Mouse (Mus musculus) ovary, postnatal 36 days (tissue): ENCODE measurements at regions not wholly inside any gene's neighbourhood (a gene's known extent, or its start where the extent isn't known, plus 50 kb on each side); places are given as distances from the start of the nearest gene placed in this dataset.

Source experiments
- DNase-seq: peaks from one replicate; pipeline ENCODE4 v3.0.0; 2022; ENCODE audit warnings: low spot score, mixed read lengths

GRCm38 (mm10) chr12:54577235-54577634, 79.1 kb downstream of the Sptssa start:
- DNase-seq = no peak

- no peak for DNase-seq
These were observed 79.6 kb downstream of the Sptssa start for GRCm38 (mm10) chr12:54576821-54577220.

DNA sequence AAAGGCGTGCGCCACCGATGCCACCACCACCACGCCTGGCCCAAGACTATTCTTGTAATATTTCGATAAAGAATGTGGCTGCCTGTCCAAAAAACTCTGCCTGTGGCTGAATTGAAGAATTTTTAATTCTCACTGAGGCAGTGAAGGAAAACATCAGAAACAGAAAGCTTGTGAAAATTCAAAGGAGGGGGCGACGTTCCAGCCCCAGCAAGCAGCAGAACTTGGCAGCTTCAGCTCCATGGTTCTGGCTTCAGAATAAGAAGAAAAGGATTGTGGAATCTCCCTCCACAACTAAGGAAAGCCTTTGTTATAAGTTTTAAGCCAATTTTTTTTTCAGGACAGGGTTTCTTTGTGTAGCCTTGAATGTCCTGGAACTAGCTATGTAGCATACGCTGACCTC, 83.5 kb downstream of the Sptssa start:
- no peak for DNase-seq

- DNase-seq = no peak
These were observed 88.1 kb downstream of the Sptssa start for GRCm38 (mm10) chr12:54568078-54568931.

- DNase-seq = no peak
These were observed 89.0 kb downstream of the Sptssa start for GRCm38 (mm10) chr12:54567426-54567790.

- DNase-seq = no peak
These were observed 89.6 kb downstream of the Sptssa start for GRCm38 (mm10) chr12:54566532-54567425.

- DNase-seq = no peak
These were observed 94.4 kb downstream of the Sptssa start for GRCm38 (mm10) chr12:54561981-54562380.

- DNase-seq = no peak
These were observed 98.3 kb downstream of the Sptssa start for GRCm38 (mm10) chr12:54558106-54558505.

GRCm38 (mm10) chr12:54549659-54550058, 106.7 kb downstream of the Sptssa start:
- no peak for DNase-seq

GRCm38 (mm10) chr12:54545821-54546608, 110.4 kb downstream of the Sptssa start:
- DNase-seq = peak; percentile 27

- no peak for DNase-seq
These were observed 118.1 kb downstream of the Sptssa start for GRCm38 (mm10) chr12:54538320-54538705.

DNA sequence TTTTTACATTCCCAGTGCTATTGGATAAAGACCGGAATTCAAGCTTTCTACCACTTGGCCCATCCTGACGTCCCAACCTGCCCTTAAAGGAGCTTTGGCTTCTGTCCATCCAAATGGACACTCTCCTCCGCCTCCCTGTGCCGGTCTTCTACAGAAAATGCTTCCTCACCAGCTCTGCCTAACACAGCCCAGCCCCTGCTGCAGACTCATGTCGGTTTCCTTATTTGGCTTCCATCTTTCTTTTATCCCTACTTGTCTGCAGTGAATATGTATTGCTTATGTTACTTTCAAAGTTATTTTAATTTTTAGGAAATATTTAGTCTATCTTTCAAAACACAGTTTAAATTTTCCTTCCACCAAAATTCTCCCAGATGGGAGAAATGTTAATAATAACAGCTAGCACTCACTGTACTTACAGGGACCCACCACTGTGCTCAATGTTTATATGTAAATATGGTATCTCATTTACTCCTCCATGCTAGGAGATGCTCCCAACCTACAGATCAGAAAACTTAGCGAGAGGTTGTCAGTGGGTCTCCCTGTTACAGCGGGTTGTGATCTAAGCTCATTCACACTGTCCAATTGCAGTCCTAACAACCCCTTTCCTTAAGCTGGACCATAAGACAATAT, 118.6 kb downstream of the Sptssa start:
- DNase-seq = no peak

DNA sequence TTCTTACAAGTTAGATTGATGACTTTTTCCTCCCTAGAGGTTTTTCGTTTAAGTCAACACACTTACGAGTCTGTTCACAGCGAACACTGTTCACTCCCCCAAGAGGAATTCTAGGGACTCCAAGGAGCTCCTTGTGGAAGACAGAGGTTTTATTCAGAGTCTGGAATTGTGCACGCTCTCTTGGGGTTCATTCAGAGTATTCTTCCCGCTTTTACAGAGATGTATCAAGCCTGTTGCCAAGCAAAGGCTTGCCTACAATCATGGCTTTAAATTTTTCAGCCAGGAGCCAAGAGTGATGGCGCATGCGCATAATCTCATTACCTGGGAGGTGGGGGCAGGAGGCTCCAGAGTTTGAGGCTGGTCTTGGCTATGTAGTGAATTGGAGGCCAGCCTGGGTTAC, 119.4 kb downstream of the Sptssa start:
- DNase-seq = no peak

DNA sequence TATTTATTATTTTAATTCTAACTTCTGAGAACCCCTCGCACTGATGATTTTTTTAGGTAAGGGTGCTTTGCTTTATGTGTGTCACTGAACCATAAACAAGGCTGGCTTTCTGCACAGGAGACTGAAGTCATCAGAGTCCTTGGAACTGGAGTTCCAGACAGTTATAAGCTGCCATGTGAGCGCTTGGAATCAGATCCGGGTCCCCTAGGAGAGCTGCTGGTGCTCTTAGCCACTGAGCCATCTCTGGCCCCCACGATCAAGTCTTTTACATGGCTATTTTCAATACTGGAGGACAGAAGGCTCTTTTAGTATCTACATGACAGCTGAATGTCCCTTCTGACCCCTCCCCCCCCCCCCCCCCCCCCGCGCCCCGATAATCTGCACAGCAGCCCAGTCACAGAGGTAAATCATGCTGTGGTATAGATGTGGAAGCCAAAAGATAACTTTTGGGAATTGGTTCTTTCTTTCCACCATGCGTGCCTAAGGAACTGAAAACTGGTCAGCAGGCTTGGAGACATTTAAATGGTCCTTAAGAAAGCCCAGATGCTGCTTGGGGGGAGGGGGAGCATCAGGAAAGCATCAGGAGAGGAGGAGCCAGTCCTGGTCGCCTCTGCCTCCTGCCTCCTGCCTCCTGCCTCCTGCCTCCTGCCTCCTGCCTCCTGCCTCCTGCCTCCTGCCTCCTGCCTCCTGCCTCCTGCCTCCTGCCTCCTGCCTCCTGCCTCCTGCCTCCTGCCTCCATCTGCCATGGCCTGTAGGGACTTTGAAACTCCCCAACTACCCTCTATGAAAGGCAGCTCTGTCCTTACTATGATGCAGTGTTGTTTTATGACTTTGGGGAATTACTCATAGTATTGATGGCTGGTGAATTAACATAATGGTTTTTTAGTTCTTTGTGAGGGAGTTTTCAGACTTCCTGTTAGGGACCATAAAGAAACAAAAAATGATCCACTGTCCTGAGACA, 120.5 kb downstream of the Sptssa start:
- no peak for DNase-seq

DNA sequence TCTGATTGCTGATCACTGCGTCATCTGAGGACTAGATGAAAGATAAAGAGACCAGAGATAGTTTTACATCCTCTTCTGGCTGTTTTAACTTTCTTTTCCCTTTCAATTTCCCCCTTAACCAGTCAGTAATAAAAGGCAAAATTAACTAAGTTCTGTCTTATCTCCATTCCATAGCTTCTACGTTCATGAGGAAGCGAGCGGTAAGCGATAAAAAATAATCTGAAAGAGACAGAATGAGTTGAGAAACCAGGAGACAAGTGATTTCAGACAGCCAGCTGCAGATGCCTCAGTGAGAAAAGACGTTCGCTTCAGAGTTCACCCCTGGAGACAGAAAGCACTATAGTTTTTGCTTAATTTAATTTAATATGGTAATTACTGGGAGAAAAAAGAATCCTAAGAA, 121.5 kb downstream of the Sptssa start:
- DNase-seq = no peak

- no peak for DNase-seq
These were observed 123.2 kb downstream of the Sptssa start for GRCm38 (mm10) chr12:54533134-54533533.

DNA sequence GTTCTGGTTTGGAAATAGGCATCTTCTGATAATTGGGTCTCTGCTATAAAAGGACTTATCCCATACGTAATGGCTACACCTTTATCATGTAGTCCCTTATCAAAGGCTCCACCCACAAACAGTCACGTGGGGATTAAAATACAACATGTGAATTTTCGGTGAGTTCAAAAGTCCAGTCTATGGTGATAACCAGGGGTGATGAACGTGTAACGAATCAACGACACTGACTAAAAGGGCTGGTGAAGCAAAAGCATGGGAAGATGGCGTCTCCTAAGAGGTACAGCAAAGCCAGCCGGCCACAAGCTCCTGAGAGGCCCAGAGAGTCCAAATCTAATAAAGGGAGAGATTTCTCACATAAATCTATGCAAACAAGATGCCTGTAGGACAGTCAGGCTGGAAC, 124.3 kb downstream of the Sptssa start:
- DNase-seq = no peak

GRCm38 (mm10) chr12:54528046-54528445, 128.3 kb downstream of the Sptssa start:
- DNase-seq = no peak

DNA sequence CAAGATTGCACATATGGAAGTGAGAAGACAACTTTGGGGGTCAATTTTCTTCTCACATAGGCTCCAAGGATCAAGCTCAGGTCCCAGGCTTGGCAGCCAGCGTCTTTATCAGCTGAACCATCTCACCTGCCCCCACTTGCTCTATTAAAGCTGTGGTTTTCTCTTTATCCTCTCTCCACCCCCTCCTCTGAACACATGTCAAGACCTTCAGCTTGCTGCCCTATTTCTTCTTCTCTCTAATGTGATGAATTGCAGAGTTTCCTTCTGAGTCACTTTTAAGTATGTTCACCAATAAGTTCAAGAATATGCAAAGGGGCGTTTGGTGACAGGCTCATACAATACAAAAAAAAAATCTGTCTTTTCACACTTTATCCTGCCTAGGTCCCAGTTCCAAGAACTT, 128.8 kb downstream of the Sptssa start:
- DNase-seq = no peak

GRCm38 (mm10) chr12:54520406-54520805, 136.0 kb downstream of the Sptssa start:
- no peak for DNase-seq

GRCm38 (mm10) chr12:54519370-54519769, 137.0 kb downstream of the Sptssa start:
- no peak for DNase-seq
